ENCODE assay signal across 8 mouse cellular contexts in the genomic region with DNA sequence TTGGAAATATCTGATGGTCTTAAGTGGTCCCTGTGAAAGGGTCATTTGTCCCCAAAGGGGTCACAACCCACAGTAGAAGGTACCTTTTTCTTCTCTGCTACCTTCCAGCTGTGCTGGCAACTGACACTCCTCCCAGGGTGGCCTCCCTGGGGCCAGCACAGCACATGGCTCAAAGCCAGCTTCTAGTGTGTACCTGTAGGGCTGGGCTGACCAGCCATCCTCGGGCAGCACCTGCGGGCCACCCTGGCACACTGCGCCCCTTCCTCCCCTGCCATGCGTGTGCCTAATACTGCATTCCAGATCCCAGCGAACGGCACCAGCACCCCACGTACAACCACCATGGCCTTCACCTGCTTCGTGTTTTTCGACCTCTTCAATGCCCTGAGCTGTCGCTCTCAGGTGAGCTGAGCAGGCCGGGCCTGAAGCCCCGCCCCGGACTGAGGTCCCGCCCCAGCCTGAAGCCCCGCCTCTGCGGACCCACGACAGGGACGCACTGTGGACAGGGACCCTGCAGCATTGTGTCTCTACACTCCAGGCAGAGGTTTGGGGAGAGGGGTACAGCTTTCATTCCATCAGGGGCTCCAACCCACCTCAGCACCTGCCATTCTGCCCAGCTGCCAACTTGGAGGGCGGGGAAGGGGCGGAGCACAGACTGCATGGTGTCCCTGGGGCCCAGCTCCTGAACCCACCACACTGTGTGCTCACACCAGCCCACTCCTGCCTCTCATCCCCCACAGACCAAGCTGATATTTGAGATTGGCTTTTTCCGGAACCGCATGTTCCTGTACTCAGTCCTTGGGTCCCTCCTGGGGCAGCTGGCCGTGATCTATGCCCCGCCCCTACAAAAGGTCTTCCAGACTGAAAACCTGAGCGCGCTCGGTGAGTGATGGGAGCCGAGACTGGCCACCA. TPM values are rescaled to one million over a fixed set of nuclear protein-coding genes. Genes with fewer than 3 reads are reported as not detected.
DNase-seq lines count a peak whose midpoint lies in the region; ATAC-seq and TF ChIP-seq lines count a peak whose summit lies in the region.

No protein-coding gene starts in this region.

- peak; percentile 16 for DNase-seq in T-cell, adult 2 months (ENCODE audit: low spot score)
- DNase-seq in kidney, adult 11 months = peak; percentile 46
- DNase-seq in lung, postnatal 0 days (ENCODE audit: low spot score) = peak; percentile 35
- DNase-seq in layer of hippocampus, postnatal 36 days = no peak
- no peak for DNase-seq in right cerebral cortex, adult 2 months (ENCODE audit: low spot score in 2 of 2)
- DNase-seq in adrenal gland, postnatal 25 days = no peak

- H3K4me2 ChIP-seq in embryonic facial prominence, embryonic 13.5 days = peak overlapping the region; percentile 56
- peak overlapping the region; percentile 46 for H3K4me2 ChIP-seq in lung, postnatal 0 days (replicated peaks; ENCODE audit: low read depth, low read length)
- peak overlapping the region; percentile 45 for H3K4me2 ChIP-seq in stomach, embryonic 15.5 days

- ATAC-seq in embryonic facial prominence, embryonic 13.5 days (ENCODE audit: insufficient number of reproducible peaks, insufficient read depth, low FRiP score, low TSS enrichment, low read depth) = peak; percentile 16; the same call in 1 of the 2 replicates
- peak; percentile 68 for ATAC-seq in lung, postnatal 0 days
- peak; percentile 57 for ATAC-seq in stomach, embryonic 15.5 days (ENCODE audit: insufficient read depth, low FRiP score, low read depth)

- TF ChIP-seq EP300 in lung, postnatal 0 days (IDR thresholded peaks at IDR 0.05) = no peak

- H3K9me3 ChIP-seq in embryonic facial prominence, embryonic 13.5 days = no peaks in the 10 kb centered on the region
- no peaks in the 10 kb centered on the region for H3K9me3 ChIP-seq in lung, postnatal 0 days (ENCODE audit: low read length)
- no peaks in the 10 kb centered on the region for H3K9me3 ChIP-seq in stomach, embryonic 15.5 days

- H3K27me3 ChIP-seq in embryonic facial prominence, embryonic 13.5 days = no peaks in the 10 kb centered on the region
- no peaks in the 10 kb centered on the region for H3K27me3 ChIP-seq in lung, postnatal 0 days (replicated peaks; ENCODE audit: insufficient read depth, low read length)
- H3K27me3 ChIP-seq in stomach, embryonic 15.5 days (replicated peaks) = no peaks in the 10 kb centered on the region

- H3K27ac ChIP-seq in embryonic facial prominence, embryonic 13.5 days = no peak overlapping the region
- H3K27ac ChIP-seq in lung, postnatal 0 days (ENCODE audit: low read length) = no peak overlapping the region
- H3K27ac ChIP-seq in stomach, embryonic 15.5 days = no peak overlapping the region

- no peaks in the 10 kb centered on the region for H3K36me3 ChIP-seq in embryonic facial prominence, embryonic 13.5 days
- H3K36me3 ChIP-seq in lung, postnatal 0 days (ENCODE audit: insufficient read depth, low read length) = no peaks in the 10 kb centered on the region
- no peaks in the 10 kb centered on the region for H3K36me3 ChIP-seq in stomach, embryonic 15.5 days

- H3K4me1 ChIP-seq in embryonic facial prominence, embryonic 13.5 days = peaks cover 14% of the 10 kb centered on the region
- 0 out of 2 replicates have a peak, but pooled peaks cover 2% of the 10 kb centered on the region for H3K4me1 ChIP-seq in lung, postnatal 0 days (ENCODE audit: insufficient read depth, low read depth, low read length)
- H3K4me1 ChIP-seq in stomach, embryonic 15.5 days = peaks cover 18% of the 10 kb centered on the region; the same call in 1 of the 2 replicates

- no peak for TF ChIP-seq CTCF in lung, postnatal 0 days (IDR thresholded peaks at IDR 0.05)

- 17% methylated on average over 28 of the region's 28 CpGs for WGBS in embryonic facial prominence, embryonic 13.5 days
- WGBS in lung, postnatal 0 days = 20% methylated on average over 28 of the region's 28 CpGs
- WGBS in stomach, embryonic 15.5 days = 23% methylated on average over 28 of the region's 28 CpGs

- H3K4me3 ChIP-seq in embryonic facial prominence, embryonic 13.5 days = peak overlapping the region; percentile 34
- peak overlapping the region; percentile 23; the same call in 1 of the 2 replicates for H3K4me3 ChIP-seq in lung, postnatal 0 days (ENCODE audit: low read depth, low read length)
- peak overlapping the region; percentile 27 for H3K4me3 ChIP-seq in stomach, embryonic 15.5 days (replicated peaks)

- H3K9ac ChIP-seq in embryonic facial prominence, embryonic 13.5 days = peak overlapping the region; percentile 32; the same call in 1 of the 2 replicates
- no peak overlapping the region for H3K9ac ChIP-seq in lung, postnatal 0 days (replicated peaks; ENCODE audit: low read depth)
- no peak overlapping the region for H3K9ac ChIP-seq in stomach, embryonic 15.5 days

RNA-seq across cellular contexts. Expression of gene Tldc1, which starts 22.7 kb away (rescaled TPM):
- polyA plus RNA-seq in embryonic facial prominence, embryonic 13.5 days (2015; fragmentation: Nextera tagmentation; extraction: Ambion mirVana) = 11.6 and 11.7 TPM in 2 replicates
- 7.9 and 9.7 TPM in 2 replicates for polyA plus RNA-seq in lung, postnatal 0 days (2015; fragmentation: Nextera tagmentation; extraction: Ambion mirVana)
- polyA plus RNA-seq in stomach, embryonic 15.5 days (2015; fragmentation: Nextera tagmentation; extraction: Ambion mirVana) = 12.9 and 13.8 TPM in 2 replicates
- 10 to 100 TPM; 15.7 to 18.7 TPM for total RNA-seq in layer of hippocampus, postnatal 36 days (2021)
- 11.3 and 22.1 TPM in 2 replicates for total RNA-seq in adrenal gland, postnatal 25 days (2021)

RNA-seq across cellular contexts. Expression of gene Atp2c2, which starts 55.7 kb away (rescaled TPM):
- polyA plus RNA-seq in embryonic facial prominence, embryonic 13.5 days (2015; fragmentation: Nextera tagmentation; extraction: Ambion mirVana) = 2.1 and 2.3 TPM in 2 replicates
- 1.5 and 2.1 TPM in 2 replicates for polyA plus RNA-seq in lung, postnatal 0 days (2015; fragmentation: Nextera tagmentation; extraction: Ambion mirVana)
- 5.3 TPM in 2 replicates for polyA plus RNA-seq in stomach, embryonic 15.5 days (2015; fragmentation: Nextera tagmentation; extraction: Ambion mirVana)
- 1 to 10 TPM; 1.5 to 1.6 TPM for total RNA-seq in layer of hippocampus, postnatal 36 days (2021)
- total RNA-seq in adrenal gland, postnatal 25 days (2021) = 0.67 and 0.95 TPM in 2 replicates

Comparison
In these comparisons a context has a peak if more than half of its experiments do, and no peak if none do; other contexts are left out.
1. DNase-seq: peak in T-cell, adult 2 months (single experiment), kidney, adult 11 months (single experiment) and lung, postnatal 0 days (single experiment); none in layer of hippocampus, postnatal 36 days (0 of 2), right cerebral cortex, adult 2 months (0 of 2) and adrenal gland, postnatal 25 days (single experiment).
2. ATAC-seq: peak in every context shown above with its lines; median percentile 68 in lung, postnatal 0 days; 57 in stomach, embryonic 15.5 days; 16 in embryonic facial prominence, embryonic 13.5 days.
3. Peak in every context shown above with its lines, with median percentiles within 50 percentile points of each other: H3K4me2 ChIP-seq and H3K4me3 ChIP-seq.